Mouse (Mus musculus) kidney, embryonic 14.5 days (tissue): ENCODE measurements around the gene Tax1bp3. TPM values are rescaled to one million over a fixed set of nuclear protein-coding genes. Genes with fewer than 3 reads are reported as not detected.

Experiments used
- ATAC-seq: fragments of 200-750 bp; cut with Nextera tagmentation; 2 replicates; pipeline ENCODE4 v1.8.0; 2017; ENCODE audit warnings: moderate number of reproducible peaks, mild to moderate bottlenecking, moderate TSS enrichment, moderate library complexity; ENCODE audit not compliant: low FRiP score, low TSS enrichment
- H3K27ac ChIP-seq: fragments of 300-500 bp; sonication (generic); 2 replicates; pipeline ENCODE4 v1.5.1; 2014; ENCODE audit warnings: low read depth, mild to moderate bottlenecking, low read length, moderate library complexity, mixed read lengths
- H3K27me3 ChIP-seq: fragments of 300-500 bp; sonication (generic); 2 replicates; pipeline ENCODE4 v1.6.1; 2014; ENCODE audit warnings: mild to moderate bottlenecking, low read length; ENCODE audit not compliant: control insufficient read depth, insufficient read depth
- H3K36me3 ChIP-seq: fragments of 300-500 bp; sonication (generic); 2 replicates; pipeline ENCODE4 v1.6.1; 2014; ENCODE audit warnings: low read length, mixed read lengths; ENCODE audit not compliant: control insufficient read depth, insufficient read depth
- H3K4me1 ChIP-seq: fragments of 300-500 bp; sonication (generic); 2 replicates; pipeline ENCODE4 v1.6.1; 2014; ENCODE audit warnings: low read length, mixed read lengths; ENCODE audit not compliant: control insufficient read depth, insufficient read depth
- H3K4me2 ChIP-seq: fragments of 300-500 bp; sonication (generic); replicated peaks from 2 replicates; pipeline ENCODE4 v1.6.1; 2014; ENCODE audit warnings: low read depth, mild to moderate bottlenecking, low read length
- H3K4me3 ChIP-seq: fragments of 300-500 bp; sonication (generic); 2 replicates; pipeline ENCODE4 v1.5.1; 2014; ENCODE audit warnings: mild to moderate bottlenecking, low read length
- H3K9ac ChIP-seq: fragments of 300-500 bp; sonication (generic); 2 replicates; pipeline ENCODE4 v1.6.1; 2014; ENCODE audit warnings: low read depth, mild to moderate bottlenecking, low read length, moderate library complexity
- H3K9me3 ChIP-seq: fragments of 300-500 bp; sonication (generic); 2 replicates; pipeline ENCODE4 v1.6.1; 2016; ENCODE audit warnings: low read length; ENCODE audit not compliant: control insufficient read depth
- WGBS: fragments of 180-500 bp; shearing (Covaris S2); extraction: QIAGEN DNeasy Blood & Tissue Kit; methylation state at CpG from one replicate; pipeline ENCODE4 v1.1.7; 2014; 5-methylcytosine and 5-hydroxymethylcytosine counted together
- polyA plus RNA-seq: library from polyadenylated mRNA; unstranded; fragments of >200 nt; fragmentation: Nextera tagmentation; extraction: Ambion mirVana; gene quantifications from 2 replicates; pipeline ENCODE4 v1.2.1, GENCODE M21; 2014

Tax1bp3 gene
- polyA plus RNA-seq, 1 experiment from 2014 or later = 209 TPM

DNA sequence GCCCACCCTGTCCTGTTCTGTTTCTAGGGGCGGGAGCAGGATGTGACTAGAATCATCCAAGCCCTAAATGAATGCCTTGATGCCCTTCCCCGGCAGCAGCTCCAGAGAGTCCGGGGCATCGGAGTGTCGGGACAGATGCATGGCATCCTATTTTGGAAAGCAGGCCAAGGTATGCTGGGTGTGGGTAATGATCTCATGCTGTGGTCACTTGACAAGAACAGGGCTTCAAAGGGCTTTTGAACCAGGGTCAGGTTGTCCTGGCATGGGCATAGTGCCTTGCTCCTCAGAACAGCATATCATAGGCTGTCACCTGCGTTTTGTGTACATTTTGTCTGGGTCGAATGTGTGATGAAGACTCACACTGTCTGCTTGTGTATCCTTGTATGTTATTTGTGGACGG is 27.0 kb downstream of the Tax1bp3 start:
- Histone ChIP-seq H3K27ac (no peak overlapping the region), H3K4me3 (no peak overlapping the region), H3K4me2 (no peak overlapping the region), H3K4me1 (no peaks in the 10 kb centered on the region), H3K36me3 (no peaks in the 10 kb centered on the region), H3K9me3 (no peaks in the 10 kb centered on the region), H3K9ac (no peak overlapping the region), H3K27me3 (no peaks in the 10 kb centered on the region)
- 90% methylated on average over 8 of the region's 8 CpGs for WGBS
- no peak for ATAC-seq

DNA sequence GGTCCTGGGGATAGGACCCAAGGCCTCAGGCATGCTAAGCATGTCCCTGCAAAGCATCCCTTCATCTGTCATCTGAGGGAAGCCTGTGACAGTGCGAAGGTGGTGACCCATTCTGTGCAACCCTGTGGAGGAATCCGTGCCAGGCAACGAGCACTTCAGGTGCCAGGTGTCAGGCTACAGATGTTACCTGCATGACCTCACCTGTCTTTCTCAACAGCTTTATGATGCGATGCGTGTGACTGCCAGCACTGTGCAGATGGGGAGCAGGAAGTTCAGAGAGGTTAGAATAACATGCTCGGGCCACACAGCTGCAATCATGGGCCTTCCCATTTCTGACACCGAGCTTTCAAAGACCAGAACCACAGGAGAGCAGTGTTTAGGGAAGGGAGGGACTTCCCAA is 28.3 kb downstream of the Tax1bp3 start:
- Histone ChIP-seq H3K9me3 (no peaks in the 10 kb centered on the region), H3K27me3 (no peaks in the 10 kb centered on the region), H3K4me2 (no peak overlapping the region), H3K36me3 (no peaks in the 10 kb centered on the region), H3K4me3 (no peak overlapping the region), H3K9ac (no peak overlapping the region), H3K27ac (no peak overlapping the region), H3K4me1 (no peaks in the 10 kb centered on the region)
- 19% methylated on average over 7 of the region's 7 CpGs for WGBS
- no peak for ATAC-seq

DNA sequence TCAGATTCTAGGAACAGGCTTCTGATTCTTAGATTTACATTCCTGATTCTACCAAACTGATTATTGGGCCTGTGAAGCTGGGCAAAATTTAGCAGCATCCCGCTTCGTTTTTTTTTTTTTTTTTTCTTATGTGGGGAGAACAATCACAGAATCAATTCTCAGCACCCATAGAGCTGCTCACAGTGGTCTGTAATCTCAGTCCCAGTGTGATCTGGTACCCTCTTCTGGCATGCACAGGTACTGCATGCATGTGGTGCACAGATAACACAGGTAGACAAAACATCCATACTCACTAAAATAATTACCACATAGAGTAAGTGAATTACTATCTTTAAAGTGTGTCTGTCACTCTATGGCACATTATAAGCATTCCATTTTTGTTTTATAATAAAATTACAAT is 30.7 kb downstream of the Tax1bp3 start:
- no peaks in the 10 kb centered on the region for H3K4me1 ChIP-seq
- no peak overlapping the region for H3K9ac ChIP-seq
- no peak for ATAC-seq
- H3K27ac ChIP-seq = no peak overlapping the region
- 96% methylated on average over 2 of the region's 2 CpGs for WGBS
- no peak overlapping the region for H3K4me2 ChIP-seq
- no peaks in the 10 kb centered on the region for H3K36me3 ChIP-seq
- H3K4me3 ChIP-seq = no peak overlapping the region
- H3K27me3 ChIP-seq = no peaks in the 10 kb centered on the region
- no peaks in the 10 kb centered on the region for H3K9me3 ChIP-seq

DNA sequence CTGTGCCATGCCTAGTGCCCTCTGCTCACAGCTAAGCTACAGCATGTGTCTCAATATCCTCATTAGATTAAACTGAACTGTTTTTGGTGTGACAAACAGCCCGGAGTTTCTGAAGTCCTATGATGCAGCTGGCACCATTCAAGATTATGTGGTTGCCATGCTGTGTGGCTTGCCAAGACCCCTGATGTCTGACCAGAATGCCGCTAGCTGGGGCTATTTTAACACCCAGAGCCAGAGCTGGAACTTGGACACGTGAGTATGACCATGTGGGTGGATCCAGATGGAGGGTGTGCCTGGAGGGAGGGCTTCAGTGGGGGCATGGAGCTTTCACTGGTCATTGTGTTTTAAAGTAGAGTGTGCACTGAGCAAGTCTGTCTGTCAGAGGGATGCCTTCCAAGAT is 37.1 kb downstream of the Tax1bp3 start:
- ATAC-seq = no peak

DNA sequence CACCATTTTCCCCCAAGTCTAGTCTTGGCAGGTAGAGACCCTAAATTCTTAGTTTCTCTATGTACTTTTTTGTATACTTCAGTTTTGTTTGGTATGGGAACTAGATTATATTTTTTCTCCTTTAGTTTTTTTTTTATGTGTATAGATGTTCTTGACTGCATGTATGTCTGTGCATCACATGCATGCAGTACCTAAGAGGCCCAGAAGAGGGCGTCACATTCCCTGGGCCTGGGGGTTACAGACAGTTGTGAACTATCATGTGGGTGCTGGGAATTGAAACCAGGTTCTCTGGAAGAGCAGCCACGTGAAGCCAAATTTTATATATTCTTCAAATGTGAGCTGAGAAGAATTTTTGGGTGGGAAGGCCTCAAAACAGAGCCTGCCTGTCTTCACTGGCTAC is 42.8 kb downstream of the Tax1bp3 start:
- Histone ChIP-seq H3K27me3 (no peaks in the 10 kb centered on the region), H3K4me1 (no peaks in the 10 kb centered on the region), H3K27ac (no peak overlapping the region), H3K4me2 (no peak overlapping the region), H3K9ac (no peak overlapping the region), H3K4me3 (no peak overlapping the region), H3K9me3 (no peaks in the 10 kb centered on the region), H3K36me3 (no peaks in the 10 kb centered on the region)
- ATAC-seq = no peak
- 61% methylated on average over 2 of the region's 2 CpGs for WGBS

More for the DNA sequence above, 37.1 kb downstream of the Tax1bp3 start:
- H3K4me2 ChIP-seq = no peak overlapping the region
- no peak overlapping the region for H3K4me3 ChIP-seq
- no peaks in the 10 kb centered on the region for H3K27me3 ChIP-seq
- no peaks in the 10 kb centered on the region for H3K9me3 ChIP-seq
- H3K9ac ChIP-seq = no peak overlapping the region
- no peak overlapping the region for H3K27ac ChIP-seq
- 71% methylated on average over 3 of the region's 3 CpGs for WGBS
- H3K4me1 ChIP-seq = no peaks in the 10 kb centered on the region
- H3K36me3 ChIP-seq = no peaks in the 10 kb centered on the region

DNA sequence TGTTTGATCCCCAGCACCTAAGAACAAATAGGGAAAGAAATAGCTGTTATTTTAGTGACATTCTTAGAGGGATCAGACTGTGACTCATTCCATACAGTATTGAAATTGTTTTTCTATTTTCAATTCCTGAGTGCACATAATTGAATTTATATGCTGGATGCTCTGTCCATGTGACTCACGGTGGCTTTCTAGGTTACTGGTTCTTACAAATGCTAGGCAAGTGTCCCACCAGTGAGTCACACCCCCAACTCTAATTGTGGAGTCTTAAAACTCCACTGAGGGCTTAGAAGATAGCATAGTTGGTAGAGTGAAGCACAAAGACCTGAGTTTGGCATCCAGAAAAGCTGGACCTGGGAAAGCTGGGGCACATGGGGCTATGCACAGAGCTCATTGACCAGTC is 43.8 kb downstream of the Tax1bp3 start:
- H3K36me3 ChIP-seq = no peaks in the 10 kb centered on the region
- WGBS = 83% methylated on average over 1 of the region's 1 CpGs
- no peak overlapping the region for H3K4me3 ChIP-seq
- no peak for ATAC-seq
- no peak overlapping the region for H3K27ac ChIP-seq
- no peaks in the 10 kb centered on the region for H3K27me3 ChIP-seq
- no peaks in the 10 kb centered on the region for H3K9me3 ChIP-seq
- H3K9ac ChIP-seq = no peak overlapping the region
- no peaks in the 10 kb centered on the region for H3K4me1 ChIP-seq
- no peak overlapping the region for H3K4me2 ChIP-seq

DNA sequence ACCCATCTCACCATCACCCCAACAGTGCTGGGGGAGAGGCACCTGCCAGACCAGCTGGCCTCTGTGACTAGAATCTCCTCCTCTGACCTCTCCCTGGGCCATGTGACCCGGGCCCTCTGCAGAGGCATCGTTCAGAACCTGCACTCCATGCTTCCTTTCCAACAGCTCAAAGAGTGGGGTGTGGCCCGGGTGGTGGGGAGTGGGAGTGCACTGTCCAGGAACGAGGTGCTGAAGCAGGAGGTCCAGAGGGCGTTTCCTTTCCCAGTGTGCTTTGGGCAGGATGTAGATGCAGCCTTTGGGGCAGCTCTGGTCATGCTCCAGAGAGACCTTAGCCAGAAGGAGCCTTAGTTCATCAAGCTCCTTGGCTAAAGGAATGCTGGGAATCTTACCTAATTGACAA is 46.0 kb downstream of the Tax1bp3 start:
- H3K27ac ChIP-seq = no peak overlapping the region
- no peaks in the 10 kb centered on the region for H3K4me1 ChIP-seq
- no peak overlapping the region for H3K4me2 ChIP-seq
- no peaks in the 10 kb centered on the region for H3K36me3 ChIP-seq
- ATAC-seq = 0 out of 2 replicates have a peak, but pooled peaks have one; percentile 32
- H3K9me3 ChIP-seq = no peaks in the 10 kb centered on the region
- no peak overlapping the region for H3K9ac ChIP-seq
- no peaks in the 10 kb centered on the region for H3K27me3 ChIP-seq
- 24% methylated on average over 5 of the region's 5 CpGs for WGBS
- H3K4me3 ChIP-seq = no peak overlapping the region

DNA sequence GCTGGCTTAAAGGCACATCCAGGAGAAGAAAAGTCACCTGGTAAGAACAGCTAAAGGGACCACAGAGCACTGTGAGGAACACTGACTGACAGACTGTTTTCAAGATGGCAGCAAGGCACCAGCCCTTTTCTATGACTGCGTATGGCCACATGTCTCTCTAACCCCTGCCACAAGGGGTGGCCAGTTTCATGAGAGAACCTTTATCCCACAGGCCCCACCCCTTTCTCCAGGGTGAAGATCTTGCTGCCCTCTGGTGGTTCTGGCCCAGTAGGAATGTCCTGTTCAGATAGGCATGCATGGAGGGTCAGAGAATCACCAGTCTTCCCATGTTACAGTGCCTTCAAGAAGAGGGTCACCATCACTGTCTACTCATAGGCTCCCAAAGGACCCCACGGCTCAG is 47.1 kb downstream of the Tax1bp3 start:
- H3K4me1 ChIP-seq = no peaks in the 10 kb centered on the region
- H3K9ac ChIP-seq = no peak overlapping the region
- no peaks in the 10 kb centered on the region for H3K36me3 ChIP-seq
- no peaks in the 10 kb centered on the region for H3K9me3 ChIP-seq
- H3K27me3 ChIP-seq = no peaks in the 10 kb centered on the region
- 72% methylated on average over 2 of the region's 2 CpGs for WGBS
- H3K4me3 ChIP-seq = no peak overlapping the region
- no peak overlapping the region for H3K4me2 ChIP-seq
- no peak for ATAC-seq
- no peak overlapping the region for H3K27ac ChIP-seq

DNA sequence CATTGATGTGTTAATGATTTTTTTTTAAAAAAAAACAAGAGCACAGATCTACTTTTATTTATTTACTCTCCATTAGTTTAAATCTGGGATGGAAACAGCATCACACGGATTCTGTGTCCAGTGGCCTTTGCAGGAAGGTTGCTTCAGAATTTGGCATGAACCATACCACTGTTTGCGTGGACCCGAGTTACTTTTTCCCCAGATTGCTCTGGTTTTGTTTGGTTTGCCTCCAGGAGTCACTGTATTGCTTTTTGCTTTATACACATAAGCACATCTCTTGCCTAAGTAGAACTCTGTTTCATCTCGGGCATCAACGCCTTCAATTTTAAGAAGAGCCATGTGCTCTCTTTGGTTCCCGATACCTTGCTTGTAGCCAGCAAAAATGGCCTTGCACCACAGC is 49.0 kb downstream of the Tax1bp3 start:
- Histone ChIP-seq H3K4me2 (no peak overlapping the region), H3K36me3 (no peaks in the 10 kb centered on the region), H3K9ac (no peak overlapping the region), H3K27ac (no peak overlapping the region), H3K9me3 (no peaks in the 10 kb centered on the region), H3K4me1 (no peaks in the 10 kb centered on the region), H3K4me3 (no peak overlapping the region), H3K27me3 (no peaks in the 10 kb centered on the region)
- ATAC-seq = no peak
- WGBS = 87% methylated on average over 6 of the region's 6 CpGs

DNA sequence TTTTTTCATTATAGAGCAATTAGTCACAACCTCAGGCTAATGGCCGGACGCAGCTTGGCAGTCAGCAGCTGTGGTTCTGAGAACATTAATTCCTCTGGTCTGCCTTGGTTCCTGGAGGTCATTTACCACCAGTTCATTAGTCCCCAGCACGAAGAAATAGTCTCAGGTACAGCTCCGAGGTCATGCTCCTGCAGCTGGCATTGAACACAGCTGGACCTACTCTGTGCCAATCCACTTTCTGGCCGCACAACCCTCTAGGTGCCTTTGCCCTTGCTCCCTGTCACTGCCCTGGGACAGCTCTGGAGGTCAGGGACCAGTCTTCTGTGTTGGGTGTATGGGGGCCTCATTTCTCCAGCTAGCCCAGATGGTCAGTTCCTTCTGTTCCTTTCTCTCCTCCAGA is 52.0 kb downstream of the Tax1bp3 start:
- Histone ChIP-seq H3K4me2 (no peak overlapping the region), H3K9me3 (no peaks in the 10 kb centered on the region), H3K9ac (no peak overlapping the region), H3K4me3 (no peak overlapping the region), H3K27ac (no peak overlapping the region), H3K36me3 (no peaks in the 10 kb centered on the region), H3K27me3 (no peaks in the 10 kb centered on the region), H3K4me1 (no peaks in the 10 kb centered on the region)
- WGBS = 74% methylated on average over 5 of the region's 5 CpGs
- ATAC-seq = no peak
